7 mouse cellular contexts compared by ENCODE assay signal in genomic region chr14:56512084-56512483, GRCm38 (mm10).
DNase-seq lines count a peak whose midpoint lies in the region; ATAC-seq and TF ChIP-seq lines count a peak whose summit lies in the region.

No protein-coding gene starts in this region.

- H3K4me1 ChIP-seq in embryonic facial prominence, embryonic 11.5 days (ENCODE audit: control insufficient read depth, insufficient read depth, low read length), result no peaks in the 10 kb centered on the region

- DNase-seq in layer of hippocampus, adult 2 months (ENCODE audit: low spot score in 2 of 2), result no peak
- no peak for DNase-seq in layer of hippocampus, postnatal 36 days
- peak; percentile 40 for DNase-seq in WW6 (ENCODE audit: low read depth, low spot score)
- DNase-seq in embryonic facial prominence, embryonic 11.5 days (ENCODE audit: low spot score), result peak; percentile 59
- peak; percentile 4 for DNase-seq in naive thymus-derived CD4-positive, alpha-beta T cell, adult 2 months (ENCODE audit: low read depth)
- DNase-seq in layer of hippocampus, adult 9-10 months (ENCODE audit: low spot score), result no peak
- DNase-seq in layer of hippocampus, postnatal 14 days (ENCODE audit: low spot score in 2 of 2), result no peak

- TF ChIP-seq CTCF in layer of hippocampus, adult 2 months (conservative IDR thresholded peaks at IDR 0.05), result peak; percentile 58

- H3K9me3 ChIP-seq in embryonic facial prominence, embryonic 11.5 days (replicated peaks; ENCODE audit: control insufficient read depth, low read length), result no peaks in the 10 kb centered on the region

- no peak overlapping the region for H3K27ac ChIP-seq in layer of hippocampus, adult 2 months
- H3K27ac ChIP-seq in embryonic facial prominence, embryonic 11.5 days (replicated peaks; ENCODE audit: low read depth, low read length), result no peak overlapping the region

- no peaks in the 10 kb centered on the region for H3K36me3 ChIP-seq in embryonic facial prominence, embryonic 11.5 days (replicated peaks; ENCODE audit: control insufficient read depth, insufficient read depth, low read depth, low read length)

- no peak overlapping the region for H3K9ac ChIP-seq in embryonic facial prominence, embryonic 11.5 days (replicated peaks; ENCODE audit: low read length)

- 27% methylated on average over 6 of the region's 6 CpGs for WGBS in embryonic facial prominence, embryonic 11.5 days

- H3K4me2 ChIP-seq in embryonic facial prominence, embryonic 11.5 days (ENCODE audit: low read depth, low read length), result no peak overlapping the region

- no peak for ATAC-seq in embryonic facial prominence, embryonic 11.5 days (replicated peaks; ENCODE audit: insufficient number of reproducible peaks, low FRiP score, low TSS enrichment, low read depth)

- H3K27me3 ChIP-seq in embryonic facial prominence, embryonic 11.5 days (ENCODE audit: control insufficient read depth, insufficient read depth, low read length), result no peaks in the 10 kb centered on the region

- H3K4me3 ChIP-seq in layer of hippocampus, adult 2 months, result no peak overlapping the region
- H3K4me3 ChIP-seq in embryonic facial prominence, embryonic 11.5 days (ENCODE audit: low read depth, low read length), result no peak overlapping the region

Comparison
In these comparisons a context has a peak if more than half of its experiments do, and no peak if none do; other contexts are left out.
1. DNase-seq: peak in WW6 (single experiment), embryonic facial prominence, embryonic 11.5 days (single experiment) and naive thymus-derived CD4-positive, alpha-beta T cell, adult 2 months (single experiment); none in layer of hippocampus, adult 2 months (0 of 2), layer of hippocampus, postnatal 36 days (0 of 2), layer of hippocampus, adult 9-10 months (single experiment) and layer of hippocampus, postnatal 14 days (0 of 2).